Mouse (Mus musculus): ENCODE data around the gene Zxdc. TPM values are rescaled to one million over a fixed set of nuclear protein-coding genes. Genes with fewer than 3 reads are reported as not detected.

The Zxdc gene
- total RNA-seq, 2 experiments from 2014 or later, result 15.8 to 16.3 TPM

- peak; percentile 33 to 40 for DNase-seq
- intact Hi-C loops (cut with DNase I), result no loop called here
Measured at GRCm38 (mm10) chr6:90369725-90370553, 647 bp downstream of the Zxdc start.

GRCm38 (mm10) chr6:90374647-90375046 lies 5.4 kb downstream of the Zxdc start:
- intact Hi-C loops (cut with DNase I), result no loop called here
- no peak for DNase-seq

GRCm38 (mm10) chr6:90377708-90378107 lies 8.4 kb downstream of the Zxdc start:
- intact Hi-C loops (cut with DNase I), result no loop called here
- no peak for DNase-seq

- intact Hi-C loops (cut with DNase I), result no loop called here
- no peak for DNase-seq
Measured at GRCm38 (mm10) chr6:90381465-90381864, 12.2 kb downstream of the Zxdc start.

- no peak for DNase-seq
- intact Hi-C loops (cut with DNase I), result no loop called here
Measured at GRCm38 (mm10) chr6:90390629-90391028, 21.3 kb downstream of the Zxdc start.

GRCm38 (mm10) chr6:90393948-90394347 lies 24.7 kb downstream of the Zxdc start:
- DNase-seq, result no peak
- intact Hi-C loops (cut with DNase I), result no loop called here

- intact Hi-C loops (cut with DNase I), result no loop called here
- DNase-seq, result no peak
Measured at GRCm38 (mm10) chr6:90395751-90396150, 26.5 kb downstream of the Zxdc start.

GRCm38 (mm10) chr6:90397291-90397690 lies 28.0 kb downstream of the Zxdc start:
- intact Hi-C loops (cut with DNase I), result no loop called here
- no peak for DNase-seq

- no peak for DNase-seq
- intact Hi-C loops (cut with DNase I), result no loop called here
Measured at GRCm38 (mm10) chr6:90408632-90409031, 39.3 kb downstream of the Zxdc start.

- no peak for DNase-seq
- intact Hi-C loops (cut with DNase I), result no loop called here
Measured at GRCm38 (mm10) chr6:90410972-90411371, 41.7 kb downstream of the Zxdc start.

GRCm38 (mm10) chr6:90411926-90412325 lies 42.6 kb downstream of the Zxdc start:
- intact Hi-C loops (cut with DNase I), result no loop called here
- DNase-seq, result no peak

GRCm38 (mm10) chr6:90422565-90422964 lies 53.3 kb downstream of the Zxdc start:
- intact Hi-C loops (cut with DNase I), result loop anchor here (10.0 kb wide), 1 partner anchor 738 kb away; no protein-coding TSS in a partner anchor
- peak; percentile 82 to 85 for DNase-seq

GRCm38 (mm10) chr6:90425361-90425760 lies 56.1 kb downstream of the Zxdc start:
- DNase-seq, result no peak
- intact Hi-C loops (cut with DNase I), result loop anchor here (10.0 kb wide), 1 partner anchor 741 kb away; no protein-coding TSS in a partner anchor

GRCm38 (mm10) chr6:90426003-90426402 lies 56.7 kb downstream of the Zxdc start:
- DNase-seq, result no peak
- intact Hi-C loops (cut with DNase I), result loop anchor here (10.0 kb wide), 1 partner anchor 741 kb away; no protein-coding TSS in a partner anchor

GRCm38 (mm10) chr6:90428380-90428974 lies 59.2 kb downstream of the Zxdc start, which contains the start of gene Cfap100:
Gene Cfap100, minus strand, starts transcription at chr6:90428797.
- intact Hi-C loops (cut with DNase I), result loop anchor here (10.0 kb wide), 1 partner anchor 744 kb away; no protein-coding TSS in a partner anchor

GRCm38 (mm10) chr6:90429911-90430310 lies 60.6 kb downstream of the Zxdc start:
- intact Hi-C loops (cut with DNase I), result loop anchor here (5.0 to 10.0 kb wide), 2 partner anchors 147 to 745 kb away; no protein-coding TSS in a partner anchor

More at GRCm38 (mm10) chr6:90428380-90428974, 59.2 kb downstream of the Zxdc start, which contains the start of gene Cfap100:
- peak; percentile 74 to 79 for DNase-seq

GRCm38 (mm10) chr6:90431487-90431886 lies 62.2 kb downstream of the Zxdc start:
- intact Hi-C loops (cut with DNase I), result loop anchor here (5.0 kb wide), 1 partner anchor 146 kb away; no protein-coding TSS in a partner anchor
- peak; percentile 53 to 57 for DNase-seq

More at GRCm38 (mm10) chr6:90429911-90430310, 60.6 kb downstream of the Zxdc start:
- no peak for DNase-seq

- intact Hi-C loops (cut with DNase I), result loop anchor here (5.0 kb wide), 1 partner anchor 143 kb away; no protein-coding TSS in a partner anchor
- no peak for DNase-seq
Measured at GRCm38 (mm10) chr6:90434687-90435086, 65.4 kb downstream of the Zxdc start.

GRCm38 (mm10) chr6:90435195-90435618 lies 65.9 kb downstream of the Zxdc start:
- intact Hi-C loops (cut with DNase I), result no loop called here
- DNase-seq, result peak; percentile 81 to 88

GRCm38 (mm10) chr6:90436192-90436907 lies 67.1 kb downstream of the Zxdc start:
- intact Hi-C loops (cut with DNase I), result no loop called here
- peak in 1 of 2 experiments; percentile 41 for DNase-seq
